Mouse (Mus musculus) fat pad, adult 2 months (tissue): ENCODE results near the gene Elovl7.

Experiments
- DNase-seq: peaks from one replicate; pipeline ENCODE4 v3.0.0-alpha.2; 2011; ENCODE audit warnings: low read depth, low spot score; ENCODE audit errors: extremely low read depth

Elovl7 gene

GRCm38 (mm10) chr13:108241715-108242114 is 27.5 kb downstream of the Elovl7 start:
- no peak for DNase-seq

GRCm38 (mm10) chr13:108245086-108245697 is 31.0 kb downstream of the Elovl7 start:
- no peak for DNase-seq

GRCm38 (mm10) chr13:108251106-108251505 is 36.9 kb downstream of the Elovl7 start:
- no peak for DNase-seq

DNA sequence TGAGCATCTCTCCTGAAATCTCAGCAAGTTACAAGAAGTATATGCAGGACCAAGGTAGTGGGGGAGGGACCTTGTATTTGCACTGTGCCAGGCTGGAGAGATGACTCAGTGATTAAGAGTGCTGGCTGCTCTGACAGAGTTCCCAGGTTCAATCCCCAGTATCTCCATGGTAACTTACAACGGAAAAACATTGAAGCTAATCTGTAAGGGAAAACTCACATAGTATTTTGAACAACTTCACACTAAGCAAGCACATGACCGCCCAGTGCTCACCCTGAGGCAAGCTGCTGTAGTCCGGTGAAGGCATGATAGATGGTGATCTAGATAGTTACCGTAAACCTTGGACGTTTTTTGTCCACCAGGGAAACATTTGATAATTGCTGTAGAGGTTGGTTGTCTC is 39.8 kb downstream of the Elovl7 start:
- DNase-seq = no peak

DNA sequence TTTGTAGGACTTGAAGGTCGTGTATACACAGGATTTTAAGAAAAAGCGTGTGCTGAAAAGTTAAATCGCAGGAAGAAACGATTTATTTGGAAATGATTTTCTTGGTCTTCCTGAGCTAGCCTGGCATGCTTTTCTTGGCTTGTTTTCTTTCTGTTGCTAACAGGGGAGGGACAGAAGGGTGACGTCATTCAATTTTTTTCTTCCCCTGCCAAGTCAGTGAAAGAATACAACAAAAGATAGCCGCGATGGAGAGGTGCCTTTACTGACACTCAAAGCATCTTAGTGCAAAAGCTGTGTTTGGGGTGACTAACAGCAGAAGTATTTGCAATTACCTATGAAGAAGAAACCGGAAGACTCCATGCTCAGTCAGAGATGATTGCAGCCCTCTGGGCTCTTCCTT is 48.8 kb downstream of the Elovl7 start:
- DNase-seq = no peak

GRCm38 (mm10) chr13:108265394-108265793 is 51.2 kb downstream of the Elovl7 start:
- DNase-seq = no peak

- DNase-seq = no peak
Measured at GRCm38 (mm10) chr13:108267841-108268634, 53.8 kb downstream of the Elovl7 start.

- no peak for DNase-seq
Measured at GRCm38 (mm10) chr13:108271458-108272148, 57.4 kb downstream of the Elovl7 start.

GRCm38 (mm10) chr13:108272332-108272731 is 58.1 kb downstream of the Elovl7 start:
- no peak for DNase-seq

DNA sequence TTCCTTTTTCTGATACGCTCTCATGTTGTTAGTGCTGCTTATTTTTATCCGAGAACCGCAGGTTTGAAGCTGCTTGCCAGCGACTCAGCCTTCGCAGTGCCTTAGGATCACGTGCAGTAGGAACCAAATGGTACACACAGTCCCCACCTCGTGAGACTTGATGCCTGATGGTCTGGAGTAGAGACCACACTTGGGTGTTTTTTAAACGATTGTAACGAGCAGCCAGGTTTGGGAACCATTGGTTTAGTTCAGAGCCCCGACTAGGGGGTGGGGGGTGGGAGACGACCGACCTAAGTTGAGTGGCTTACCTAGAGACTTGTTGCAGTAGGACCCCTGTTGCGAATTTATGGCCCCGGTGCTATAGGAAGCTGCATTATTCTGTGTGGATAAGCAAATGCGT is 58.8 kb downstream of the Elovl7 start:
- DNase-seq = no peak

DNA sequence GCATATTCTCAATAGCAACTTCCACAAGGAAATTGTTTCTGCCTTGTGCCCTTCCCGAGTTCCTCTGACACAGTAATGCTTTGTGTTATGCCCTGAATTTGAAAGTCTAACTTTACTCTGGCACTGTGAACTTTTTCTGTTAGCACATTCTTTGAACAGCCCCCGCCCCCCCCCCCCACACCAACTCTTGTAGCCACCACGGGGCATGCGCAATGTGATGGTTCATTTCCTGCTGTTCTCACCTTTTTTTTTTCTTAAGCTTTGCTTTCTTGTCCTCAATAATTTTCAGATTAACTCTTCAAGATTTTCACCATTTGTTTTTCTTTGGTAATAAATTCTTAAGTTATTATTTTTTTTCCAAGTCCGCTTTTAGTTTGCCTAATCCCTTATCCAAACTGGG is 59.3 kb downstream of the Elovl7 start:
- no peak for DNase-seq

DNA sequence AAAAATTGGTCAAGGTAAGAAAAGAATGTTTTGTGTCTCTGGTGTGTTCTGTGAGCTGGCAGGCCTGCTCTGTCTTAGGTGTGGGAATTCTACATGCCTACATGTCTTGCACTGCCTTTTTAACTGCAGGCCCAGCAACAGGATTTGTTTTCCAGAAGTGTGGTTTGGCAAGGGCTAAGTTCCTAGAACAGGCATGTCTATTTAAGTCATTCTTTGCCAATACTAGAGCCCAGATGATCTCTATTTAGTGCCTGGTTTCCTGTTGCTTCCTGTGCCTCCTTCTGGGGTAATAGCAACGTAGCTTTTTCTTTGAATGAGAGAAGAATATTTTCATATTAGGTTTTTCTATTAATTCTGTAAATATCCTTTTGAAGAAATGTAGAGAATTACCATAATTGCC is 62.4 kb downstream of the Elovl7 start:
- peak; percentile 64 for DNase-seq

- DNase-seq = no peak
Measured at GRCm38 (mm10) chr13:108277320-108277719, 63.1 kb downstream of the Elovl7 start.

GRCm38 (mm10) chr13:108278592-108278991 is 64.4 kb downstream of the Elovl7 start:
- DNase-seq = no peak

DNA sequence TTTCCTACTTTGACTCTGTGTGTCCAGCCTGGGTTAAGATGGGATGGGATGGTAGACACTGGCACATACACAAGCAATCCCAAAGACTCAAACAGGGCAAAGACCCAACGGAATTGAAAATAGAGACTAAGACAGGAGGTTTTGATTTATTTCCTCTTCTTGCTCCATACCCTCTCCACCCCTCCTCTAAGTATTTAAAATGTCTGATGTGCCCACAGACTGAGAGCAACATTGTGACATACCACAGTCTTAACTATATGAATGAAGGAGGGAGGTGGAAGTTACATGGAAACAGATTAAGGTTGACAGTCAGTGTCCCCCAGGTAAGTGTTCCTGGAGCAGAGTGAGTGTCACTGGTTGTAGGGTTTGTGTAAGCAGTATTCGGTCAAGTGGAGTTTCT is 70.1 kb downstream of the Elovl7 start:
- DNase-seq = no peak

DNA sequence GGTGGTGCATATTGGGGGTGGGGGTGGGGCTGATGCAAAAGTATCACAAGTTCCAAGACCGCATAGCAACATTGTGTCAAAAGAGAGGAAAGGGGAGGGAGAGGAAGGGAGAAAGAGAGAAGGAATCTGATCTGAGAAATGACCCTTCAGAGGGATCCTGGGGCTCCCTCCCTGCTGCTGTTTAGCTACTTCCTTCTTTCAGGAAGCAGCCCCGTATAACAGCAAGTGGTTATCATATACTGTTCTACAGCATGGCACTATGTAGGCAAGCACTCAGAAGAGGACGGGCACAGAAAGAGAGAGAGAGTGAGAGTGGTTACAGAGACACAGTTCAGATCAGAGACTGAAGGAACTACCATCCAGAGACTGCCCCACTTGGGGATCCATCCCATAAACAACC is 73.7 kb downstream of the Elovl7 start:
- DNase-seq = no peak

DNA sequence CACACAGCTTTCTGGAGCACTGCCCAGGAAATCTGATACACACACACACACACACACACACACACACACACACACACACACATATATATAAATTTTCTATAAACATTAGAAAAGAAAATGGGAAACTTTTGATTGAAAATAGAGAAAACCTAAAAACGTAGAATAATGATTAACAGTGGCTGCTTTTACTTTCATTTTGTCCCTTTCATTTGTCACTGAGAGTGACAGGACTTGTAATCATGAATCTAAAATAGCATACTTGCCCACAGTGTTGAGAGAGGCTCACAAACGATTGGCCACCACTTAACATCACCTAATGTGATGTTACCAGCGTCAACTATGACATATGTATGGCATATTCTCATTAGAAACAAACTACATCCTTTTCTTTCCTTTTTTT is 75.2 kb downstream of the Elovl7 start:
- DNase-seq = no peak

DNA sequence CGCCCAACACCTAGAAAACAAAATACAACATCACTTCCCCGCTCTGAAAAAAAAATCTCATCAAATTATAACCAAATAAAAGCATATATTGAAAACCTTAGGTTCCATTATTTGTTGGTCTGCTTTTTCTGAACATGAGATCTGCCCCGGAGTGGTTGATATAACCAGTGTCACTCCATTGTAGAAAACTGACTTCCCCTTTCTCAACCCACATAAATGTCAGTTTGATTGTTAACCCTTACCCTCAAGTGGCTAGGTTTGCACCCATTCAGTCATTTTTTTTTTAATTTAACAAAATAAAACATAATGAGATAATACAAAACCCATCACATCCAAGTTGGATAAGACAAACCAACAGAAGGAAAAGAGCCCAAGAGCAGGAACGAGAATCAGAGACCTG is 76.1 kb downstream of the Elovl7 start:
- no peak for DNase-seq

GRCm38 (mm10) chr13:108297350-108298093 is 83.3 kb downstream of the Elovl7 start:
- DNase-seq = no peak

GRCm38 (mm10) chr13:108298241-108298640 is 84.0 kb downstream of the Elovl7 start:
- DNase-seq = no peak

DNA sequence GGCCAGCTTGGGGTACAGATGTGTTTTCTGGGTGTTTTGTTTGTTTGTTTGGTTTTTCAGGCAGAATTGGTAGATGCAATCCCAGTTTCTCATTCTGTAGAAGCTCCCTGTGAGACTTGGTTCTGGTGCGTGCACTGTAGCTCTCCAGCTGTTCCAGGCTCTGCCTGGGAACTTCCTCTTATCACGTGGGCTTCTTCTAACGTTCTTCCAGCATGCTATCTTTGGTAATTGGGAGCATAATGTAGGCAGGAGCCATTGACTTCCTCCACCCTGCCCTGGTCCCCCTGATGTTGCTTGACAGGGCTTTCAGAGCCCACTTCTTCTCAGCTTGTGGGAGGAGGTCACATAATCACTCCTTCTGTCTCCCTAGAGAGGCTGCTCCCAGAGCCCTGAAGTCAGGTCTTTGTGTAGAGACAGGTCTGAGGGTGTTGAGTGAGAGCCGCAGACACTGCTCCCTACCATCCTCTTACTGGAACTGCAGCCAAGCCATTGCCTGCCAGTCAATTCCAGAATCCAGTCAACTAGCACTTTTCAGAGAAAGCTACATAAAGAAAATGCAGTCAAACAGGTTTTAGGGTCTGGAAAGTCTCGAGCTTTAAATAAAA is 86.2 kb downstream of the Elovl7 start:
- no peak for DNase-seq
